Mouse (Mus musculus) myocyte (in vitro differentiated cells): Measurements from ENCODE around the gene Nr3c2.

Experiments used
- CEBPB ChIP-seq: IDR thresholded peaks from 2 replicates; pipeline ENCODE4 v1.6.1; 2011; ENCODE audit warnings: mild to moderate bottlenecking, moderate library complexity; ENCODE audit not compliant: poor library complexity, insufficient read depth, severe bottlenecking
- E2F4 ChIP-seq: IDR thresholded peaks from one replicate; pipeline ENCODE4 v1.6.1; 2011; ENCODE audit warnings: mild to moderate bottlenecking, control low read depth, moderate library complexity; ENCODE audit not compliant: insufficient read depth
- MAX ChIP-seq: IDR thresholded peaks from one replicate; pipeline ENCODE4 v1.6.1; 2011; ENCODE audit warnings: low read depth, mild to moderate bottlenecking, control low read depth
- MYOD1 ChIP-seq, 3 experiments: IDR thresholded peaks; one replicate each; pipeline ENCODE4 v1.6.1; 2011; ENCODE audit warnings: control low read depth in 2 of 3, low read depth in 2 of 3, mild to moderate bottlenecking in 2 of 3, moderate library complexity in 1 of 3; ENCODE audit not compliant: insufficient read length in 2 of 3, control insufficient read depth in 1 of 3
- MYOG ChIP-seq, 3 experiments: IDR thresholded peaks; one replicate each; pipeline ENCODE4 v1.6.1; 2011; ENCODE audit warnings: control low read depth in 2 of 3, low read depth in 2 of 3, mild to moderate bottlenecking in 2 of 3; ENCODE audit not compliant: insufficient read length in 2 of 3, control insufficient read depth in 1 of 3, insufficient read depth in 1 of 3
- POLR2A ChIP-seq: IDR thresholded peaks from one replicate; pipeline ENCODE4 v1.6.1; 2011; ENCODE audit warnings: low read depth, mild to moderate bottlenecking, control low read depth, moderate library complexity; ENCODE audit not compliant: insufficient read length
- POLR2AphosphoS2 ChIP-seq: IDR thresholded peaks from one replicate; pipeline ENCODE4 v1.6.1; 2011; ENCODE audit warnings: low read depth, control low read depth; ENCODE audit not compliant: insufficient read length
- REST ChIP-seq: IDR thresholded peaks from one replicate; pipeline ENCODE4 v1.6.1; 2011; ENCODE audit warnings: mild to moderate bottlenecking, control low read depth, moderate library complexity; ENCODE audit not compliant: insufficient read depth, insufficient read length
- TCF12 ChIP-seq: IDR thresholded peaks from one replicate; pipeline ENCODE4 v1.6.1; 2011; ENCODE audit warnings: mild to moderate bottlenecking, control low read depth; ENCODE audit not compliant: poor library complexity, insufficient read depth, severe bottlenecking
- TCF3 ChIP-seq: IDR thresholded peaks from one replicate; pipeline ENCODE4 v1.6.1; 2011; ENCODE audit warnings: low read depth, control low read depth; ENCODE audit not compliant: insufficient read length
- USF1 ChIP-seq: IDR thresholded peaks from one replicate; pipeline ENCODE4 v1.6.1; 2011; ENCODE audit warnings: low read depth, mild to moderate bottlenecking, control low read depth, moderate library complexity

- TF ChIP-seq MAX: no peak
- TF ChIP-seq CEBPB: no peak
- no peak for TF ChIP-seq USF1
- TF ChIP-seq E2F4: no peak
- no peak for TF ChIP-seq POLR2AphosphoS2
- no peak for TF ChIP-seq POLR2A
- no peak for TF ChIP-seq MYOD1 (IDR thresholded peaks at IDR 0.05; ENCODE audit: control insufficient read depth in 1 of 3, insufficient read length in 2 of 3, low read depth in 2 of 3)
- no peak for TF ChIP-seq TCF12
- TF ChIP-seq REST: no peak
- TF ChIP-seq MYOG (IDR thresholded peaks at IDR 0.05; ENCODE audit: control insufficient read depth in 1 of 3, insufficient read depth in 1 of 3, insufficient read length in 2 of 3, low read depth in 2 of 3): no peak
- no peak for TF ChIP-seq TCF3
Observed at GRCm38 (mm10) chr8:77096721-77097120, 197.5 kb downstream of the Nr3c2 start.
